Mouse (Mus musculus): Measurements from ENCODE around the gene Ostf1. TPM values are rescaled to one million over a fixed set of nuclear protein-coding genes. Genes with fewer than 3 reads are reported as not detected.

Ostf1 gene
- total RNA-seq (2021) = 10 to 100 TPM; 60.3 to 64.1 TPM

DNA sequence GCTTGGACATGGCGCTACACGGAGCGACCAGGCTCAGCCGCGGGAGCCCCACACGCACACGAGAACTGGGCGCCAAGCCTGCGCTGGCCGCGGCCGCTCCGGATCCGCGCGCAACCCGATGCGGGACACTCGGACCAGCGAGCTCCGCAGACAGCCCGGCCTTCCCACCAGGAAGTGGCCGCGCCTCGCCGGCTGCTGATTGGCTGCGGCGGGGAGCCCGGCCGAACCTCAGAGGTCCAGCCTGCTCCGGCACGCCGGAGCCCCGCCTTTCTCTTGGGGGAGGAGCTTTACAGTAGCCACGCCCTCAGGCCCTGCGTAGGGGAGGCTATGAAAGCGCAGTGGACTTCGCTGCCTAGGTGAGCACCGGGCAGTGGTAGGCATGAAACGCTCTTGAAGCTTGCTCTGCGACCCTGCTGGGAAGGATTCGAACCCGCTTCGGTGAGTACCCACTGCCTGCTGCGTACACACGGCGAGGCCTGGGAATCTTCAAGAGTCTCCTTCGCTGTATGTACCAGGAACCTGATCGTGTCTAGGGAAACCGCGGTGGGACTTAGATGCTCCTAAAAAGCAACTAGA is at the start of gene Ostf1, which contains the start of gene Nmrk1:
Ostf1 (minus strand) TSS at position 180 of the 576 bp plus-strand sequence.
Nmrk1 (plus strand) TSS at position 307 of the 576 bp plus-strand sequence.
- DNase-seq = peak; percentile 98
- intact Hi-C loops (cut with DNase I) = loop anchor here (5.0 kb wide), 1 partner anchor 81 kb away; the partner anchor contains the start of gene D030056L22Rik

DNA sequence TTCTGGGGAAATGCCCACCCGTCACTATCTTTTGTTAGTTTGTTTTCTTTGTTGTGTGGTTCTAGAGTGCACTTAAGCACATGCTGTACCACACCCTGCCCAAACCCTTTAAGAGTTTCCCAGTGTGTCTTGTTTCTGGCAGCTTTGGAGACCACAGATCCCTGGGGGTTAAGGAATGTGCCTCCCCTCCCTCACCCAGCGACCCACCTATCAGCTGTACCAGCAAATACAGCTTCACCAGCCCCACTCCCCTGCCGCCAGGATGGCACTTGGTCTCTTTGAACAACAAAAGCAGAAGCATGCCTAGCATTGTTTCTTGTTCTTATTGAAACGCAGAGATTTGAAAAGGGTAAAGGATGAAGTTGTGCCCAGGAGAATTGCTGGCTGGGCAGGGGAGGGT is 41.5 kb upstream of the Ostf1 start:
- no peak for DNase-seq
- intact Hi-C loops (cut with DNase I) = loop anchor here (5.0 kb wide), 2 partner anchors 36 to 39 kb away; partner anchors contain the start of gene D030056L22Rik

DNA sequence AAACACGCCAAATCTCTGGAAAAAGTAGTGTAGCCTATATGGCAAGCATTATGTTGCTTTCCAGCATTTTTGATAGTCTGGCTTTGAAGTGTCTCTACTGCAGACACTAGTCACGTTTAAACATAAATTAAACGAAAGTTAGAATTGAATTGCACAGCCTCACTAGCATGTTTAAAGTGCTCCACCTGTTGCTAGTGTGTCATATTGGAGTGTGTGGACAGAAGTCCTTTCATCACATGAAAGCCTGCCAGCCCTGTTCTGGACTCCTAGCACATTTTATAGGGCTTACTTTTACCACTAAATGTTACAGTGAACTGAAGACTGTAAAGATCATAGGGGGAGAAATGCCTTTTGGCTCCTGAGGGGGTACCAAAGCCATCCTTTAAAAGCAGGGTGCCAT is 40.9 kb upstream of the Ostf1 start:
- intact Hi-C loops (cut with DNase I) = loop anchor here (5.0 kb wide), 2 partner anchors 35 to 40 kb away; partner anchors contain the start of gene D030056L22Rik

DNA sequence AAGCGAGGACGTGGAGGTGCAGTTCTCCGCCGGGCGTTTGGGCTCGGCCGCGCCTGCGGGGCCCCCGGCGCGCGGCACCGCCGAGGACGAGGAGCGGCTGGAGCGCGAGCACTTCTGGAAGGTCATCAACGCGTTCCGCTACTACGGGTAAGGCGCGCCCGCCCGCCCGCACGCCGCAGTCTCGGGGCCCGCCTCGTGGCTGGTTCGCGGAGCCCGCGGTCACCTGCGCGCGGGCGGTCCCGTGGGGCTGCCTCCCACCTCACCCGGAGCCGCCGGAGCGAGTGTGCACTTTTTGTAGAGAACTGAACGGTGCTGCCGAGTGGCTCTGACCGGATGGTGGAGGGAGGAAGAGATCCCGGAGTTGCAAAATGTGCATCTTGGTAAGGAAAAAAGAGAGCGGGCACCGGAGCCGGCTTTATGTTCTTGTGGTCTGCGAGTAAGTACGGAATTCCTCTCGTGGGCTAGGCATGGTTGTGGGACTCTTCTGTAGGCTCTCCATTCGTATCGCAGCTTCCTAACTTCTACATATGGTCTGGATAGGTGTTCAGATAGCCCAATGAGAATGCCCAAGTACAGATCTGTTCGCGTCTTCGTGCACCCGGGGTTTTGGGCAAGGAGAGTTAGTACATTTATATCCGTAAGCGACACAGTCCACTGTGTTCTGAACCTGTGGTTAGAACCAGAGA is 39.6 kb upstream of the Ostf1 start:
- intact Hi-C loops (cut with DNase I) = loop anchor here (5.0 kb wide), 2 partner anchors 34 to 41 kb away; partner anchors contain the start of gene D030056L22Rik
- DNase-seq = peak; percentile 56 to 65

More for the DNA sequence above, 40.9 kb upstream of the Ostf1 start:
- peak in 1 of 2 experiments; percentile 19 for DNase-seq

DNA sequence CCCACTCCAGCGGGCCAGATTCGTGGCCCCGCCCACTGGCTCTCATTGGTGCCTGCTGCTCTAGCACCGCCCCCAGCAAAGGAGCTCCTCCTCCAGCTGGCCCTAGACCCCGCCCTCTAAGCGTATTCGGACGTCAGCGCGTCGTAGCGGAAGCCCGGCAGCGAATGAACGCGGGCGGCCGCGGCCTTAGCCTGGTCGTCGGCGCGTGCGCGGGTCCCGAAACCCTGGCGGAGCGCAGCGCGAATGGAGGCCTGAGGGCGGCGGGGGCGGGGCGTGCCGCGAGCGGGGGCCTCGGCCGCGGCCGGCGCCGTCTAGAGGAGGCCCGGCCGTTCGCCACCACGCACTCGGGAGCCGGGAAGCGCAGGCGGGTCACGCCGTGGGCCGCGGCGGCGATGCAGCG is 39.0 kb upstream of the Ostf1 start, which contains the start of gene Carnmt1:
Carnmt1 (plus strand) TSS at position 157 of the 400 bp plus-strand sequence.
- DNase-seq = peak; percentile 99

DNA sequence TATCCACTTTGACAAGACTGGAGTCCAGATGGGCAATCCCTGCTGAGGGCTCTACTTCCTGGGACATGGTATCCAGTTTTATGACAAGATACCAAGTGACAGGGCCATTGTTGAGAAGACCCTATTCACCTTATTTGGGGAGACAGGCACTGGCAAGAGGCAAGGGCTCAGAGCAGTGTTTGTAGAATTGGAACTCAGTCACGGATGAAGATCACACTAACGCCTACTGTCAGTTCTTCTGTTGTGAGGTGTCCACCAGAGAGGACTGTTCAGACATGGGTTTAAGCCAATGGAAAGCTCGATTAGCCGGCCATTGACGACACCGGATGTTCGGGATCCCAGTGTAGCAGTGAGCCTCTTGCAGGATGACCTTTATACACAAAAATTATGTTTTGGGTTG is 37.9 kb upstream of the Ostf1 start:
- intact Hi-C loops (cut with DNase I) = no loop called here
- DNase-seq = no peak

More for the DNA sequence above, 39.0 kb upstream of the Ostf1 start, which contains the start of gene Carnmt1:
- intact Hi-C loops (cut with DNase I) = loop anchor here (5.0 kb wide), 2 partner anchors 33 to 42 kb away; partner anchors contain the start of gene D030056L22Rik

DNA sequence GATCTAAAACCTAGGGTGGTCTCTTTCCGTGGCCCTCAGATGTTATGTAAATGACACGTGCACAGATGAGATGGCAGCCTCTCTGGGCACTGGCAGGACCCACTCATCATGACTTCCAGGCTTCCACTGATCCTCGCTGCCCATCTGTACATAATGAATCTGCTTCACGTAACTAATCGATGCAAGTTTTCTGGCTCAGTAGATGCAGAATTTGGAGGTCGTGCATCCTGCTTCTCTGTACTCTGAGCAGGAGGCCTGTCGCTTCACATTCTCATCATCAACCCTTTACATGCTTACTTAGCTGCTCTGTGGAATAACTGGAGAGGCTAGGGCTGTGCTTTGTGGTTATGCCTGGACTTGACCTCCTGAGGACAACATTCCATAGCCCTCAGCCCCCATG is 35.3 kb upstream of the Ostf1 start:
- intact Hi-C loops (cut with DNase I) = no loop called here
- no peak for DNase-seq

DNA sequence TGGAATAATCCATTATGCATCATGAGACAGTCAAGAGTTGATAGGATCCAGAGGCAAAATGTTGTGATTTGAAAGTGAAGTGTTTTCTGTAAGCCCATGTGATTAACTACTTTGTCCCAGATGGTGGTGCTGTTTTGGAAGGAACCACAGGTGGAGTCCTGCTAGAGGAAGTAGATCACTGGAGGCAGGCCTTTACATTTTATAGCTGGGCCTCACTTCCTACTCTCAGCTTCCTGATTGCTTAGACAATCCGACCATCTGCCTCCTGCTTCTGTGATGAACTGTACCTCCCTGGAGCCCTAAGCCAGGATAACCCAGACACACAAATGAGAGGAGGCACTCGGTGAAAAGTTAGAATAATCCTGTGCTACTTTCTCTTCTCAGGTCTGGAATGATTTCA is 32.3 kb upstream of the Ostf1 start:
- DNase-seq = no peak
- intact Hi-C loops (cut with DNase I) = no loop called here

DNA sequence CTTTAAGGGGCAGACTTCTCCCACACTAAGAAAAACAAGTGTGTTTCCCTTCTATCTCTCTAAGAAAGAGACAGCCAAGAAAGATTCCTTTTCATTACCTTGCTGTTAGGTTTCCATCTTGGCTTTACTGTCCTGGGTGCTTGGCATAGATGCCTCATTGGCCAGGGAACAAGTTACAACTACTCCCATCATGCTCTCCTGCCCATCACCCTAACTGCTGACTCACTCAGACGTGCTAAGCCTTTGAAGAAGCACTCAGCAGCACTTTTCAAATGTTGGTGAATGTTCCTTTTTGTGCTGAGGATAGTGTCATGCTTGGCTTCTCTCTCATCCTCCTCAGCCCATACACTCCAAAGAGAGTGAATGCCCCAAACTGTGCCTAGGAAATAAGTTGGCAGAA is 30.1 kb upstream of the Ostf1 start:
- no peak for DNase-seq
- intact Hi-C loops (cut with DNase I) = no loop called here

DNA sequence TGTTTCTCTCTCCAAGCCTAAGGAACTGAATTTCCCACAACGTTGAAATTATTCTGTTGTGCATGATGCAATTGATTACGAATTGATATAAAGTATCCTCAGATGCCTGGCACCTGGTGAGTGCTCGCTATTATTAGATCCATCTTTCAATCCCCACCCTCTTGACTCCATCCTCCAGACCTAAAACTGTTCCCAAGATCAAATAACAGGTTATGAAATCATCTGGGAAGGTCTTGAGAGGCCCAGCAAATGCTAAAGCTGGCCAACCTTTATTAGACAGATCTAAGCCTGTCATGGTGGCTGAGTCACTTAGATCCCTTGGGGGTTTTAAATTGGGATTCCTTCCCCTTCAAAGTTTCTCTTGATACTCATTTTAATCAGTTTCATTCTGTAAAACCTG is 28.8 kb upstream of the Ostf1 start:
- intact Hi-C loops (cut with DNase I) = no loop called here
- DNase-seq = no peak

DNA sequence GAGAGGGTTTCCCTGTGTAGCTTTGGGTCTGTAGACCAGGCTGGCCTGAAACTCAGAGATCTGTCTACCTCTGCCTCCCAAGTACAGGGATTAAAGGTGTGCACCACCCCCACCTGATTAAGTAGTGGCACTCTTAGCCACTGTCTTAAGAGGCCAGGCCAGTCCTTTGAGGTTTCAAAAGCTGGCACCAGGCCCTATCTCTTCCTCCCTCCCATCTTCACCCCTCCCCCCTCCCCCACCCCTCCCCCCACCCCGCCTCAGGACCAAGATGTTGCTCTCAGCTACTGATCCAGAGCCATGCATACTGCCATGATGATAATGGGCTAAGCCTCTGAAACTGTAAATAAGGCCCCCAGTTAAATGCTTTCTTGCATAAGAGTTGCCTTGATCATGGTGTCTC is 27.7 kb upstream of the Ostf1 start:
- intact Hi-C loops (cut with DNase I) = no loop called here
- no peak for DNase-seq

DNA sequence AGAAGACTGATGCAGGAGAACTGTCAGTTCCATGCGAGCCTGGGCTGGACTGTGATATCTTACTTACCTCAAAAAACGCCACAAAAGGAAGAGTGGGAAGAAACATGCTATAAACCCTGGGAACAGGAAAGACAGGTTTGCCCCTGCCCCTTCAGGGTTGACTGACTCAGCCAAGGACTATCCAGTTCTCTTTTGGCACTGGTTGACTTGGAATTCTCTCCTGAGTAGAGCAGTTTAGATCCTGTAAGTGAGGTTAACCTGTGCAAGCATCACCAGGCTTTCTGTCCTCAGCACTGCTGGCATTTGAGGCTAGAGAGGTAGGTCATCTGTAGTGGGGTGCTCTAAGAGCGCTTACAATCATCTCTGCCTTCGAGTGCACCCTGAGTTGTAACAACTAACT is 26.9 kb upstream of the Ostf1 start:
- DNase-seq = no peak
- intact Hi-C loops (cut with DNase I) = no loop called here

DNA sequence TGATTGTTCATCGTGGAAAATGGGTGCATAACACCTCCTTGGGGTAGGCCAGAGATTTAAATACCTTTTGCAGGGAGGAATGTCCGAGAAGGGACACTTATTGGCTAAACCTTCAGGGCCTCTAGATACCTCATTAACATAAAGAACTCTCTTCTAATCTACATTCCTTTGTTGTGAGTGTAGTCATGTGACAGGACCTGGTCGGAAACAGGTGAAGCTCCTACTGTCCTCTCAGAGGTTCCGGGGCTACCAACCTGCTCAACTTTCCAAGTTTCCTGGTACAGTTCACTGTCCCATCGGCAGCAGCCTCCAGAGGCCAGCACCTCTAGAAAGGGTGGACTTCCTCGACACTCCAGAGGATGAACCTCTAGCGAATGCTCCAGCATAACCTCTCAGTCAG is 24.4 kb upstream of the Ostf1 start:
- no peak for DNase-seq
- intact Hi-C loops (cut with DNase I) = no loop called here

DNA sequence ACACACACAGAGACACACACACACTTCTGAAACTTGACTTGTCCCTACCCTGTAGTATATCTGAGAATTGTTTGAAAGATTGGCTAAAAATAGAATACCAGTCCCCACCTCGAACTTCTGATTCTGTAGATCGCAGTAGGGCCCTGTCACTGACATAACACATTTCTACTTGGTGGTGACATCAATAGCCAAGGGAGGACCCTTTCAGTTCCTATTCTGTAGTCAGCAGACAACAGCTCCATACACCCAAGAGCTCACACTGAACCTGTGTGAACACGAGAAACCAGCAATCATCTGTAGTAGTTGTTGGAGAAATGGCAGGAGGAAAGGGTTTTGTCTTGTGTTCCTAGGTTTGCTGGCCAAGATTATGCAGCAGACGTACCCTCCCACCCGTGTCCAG is 23.4 kb upstream of the Ostf1 start:
- DNase-seq = no peak
- intact Hi-C loops (cut with DNase I) = no loop called here

DNA sequence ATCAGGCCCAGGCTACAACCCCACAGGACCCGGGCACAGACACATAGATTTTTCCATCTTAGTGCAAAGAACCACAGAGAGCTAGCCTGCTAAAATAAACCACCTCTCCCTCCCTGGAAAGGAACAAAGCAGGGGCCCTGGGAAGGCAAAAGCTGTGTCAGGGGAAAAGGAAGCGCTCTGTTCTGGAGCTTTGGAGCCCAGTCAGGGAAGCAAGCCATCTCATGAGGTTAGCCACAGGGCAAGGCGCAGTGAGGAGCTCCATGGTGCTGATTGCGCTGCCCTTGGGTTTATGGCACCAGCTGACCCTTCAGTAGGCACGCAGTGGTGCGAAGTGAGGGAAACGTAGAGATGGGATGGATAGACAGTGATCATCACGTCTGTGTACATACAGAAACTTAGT is 22.7 kb upstream of the Ostf1 start:
- no peak for DNase-seq

DNA sequence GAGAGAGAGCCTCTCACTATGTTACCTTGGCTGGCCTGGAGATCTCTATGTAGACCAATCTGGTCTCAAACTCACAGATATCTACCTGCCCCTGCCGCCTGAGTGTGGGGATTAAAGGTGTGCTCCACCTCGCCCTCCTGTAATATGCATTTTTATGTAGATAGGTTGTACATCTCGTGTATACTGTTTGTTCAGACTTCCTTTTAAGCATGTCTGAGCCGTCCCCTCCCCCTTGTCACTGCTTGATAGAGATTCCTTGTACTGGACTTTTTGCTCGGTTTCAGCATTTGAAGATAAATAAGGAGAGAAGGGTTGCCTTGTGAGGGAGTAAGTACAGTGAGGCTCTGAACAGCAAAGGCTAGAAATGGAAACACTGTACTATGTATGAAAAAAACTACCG is 21.4 kb upstream of the Ostf1 start:
- no peak for DNase-seq
- intact Hi-C loops (cut with DNase I) = no loop called here

More for the DNA sequence above, 22.7 kb upstream of the Ostf1 start:
- intact Hi-C loops (cut with DNase I) = no loop called here

DNA sequence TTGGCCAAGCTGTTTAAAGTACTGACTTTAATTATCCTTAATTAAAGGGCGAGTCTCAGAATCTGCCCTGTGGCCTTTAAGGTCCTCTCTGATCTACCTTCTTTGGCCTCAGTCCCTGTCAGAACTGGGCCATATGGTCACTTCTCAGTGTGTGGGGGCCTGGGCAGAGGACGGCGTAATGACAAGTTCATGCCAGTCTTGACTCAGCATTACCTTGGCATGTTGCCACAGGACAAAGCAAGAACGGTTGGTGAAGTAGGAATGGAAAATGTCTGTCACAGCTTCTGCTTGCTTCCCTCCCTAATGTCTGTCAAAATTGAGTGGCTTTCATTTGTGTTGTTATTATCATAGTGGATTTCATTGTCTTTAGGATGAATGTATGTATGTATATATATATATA is 21.0 kb upstream of the Ostf1 start:
- DNase-seq = peak in 1 of 2 experiments; percentile 50
- intact Hi-C loops (cut with DNase I) = no loop called here

DNA sequence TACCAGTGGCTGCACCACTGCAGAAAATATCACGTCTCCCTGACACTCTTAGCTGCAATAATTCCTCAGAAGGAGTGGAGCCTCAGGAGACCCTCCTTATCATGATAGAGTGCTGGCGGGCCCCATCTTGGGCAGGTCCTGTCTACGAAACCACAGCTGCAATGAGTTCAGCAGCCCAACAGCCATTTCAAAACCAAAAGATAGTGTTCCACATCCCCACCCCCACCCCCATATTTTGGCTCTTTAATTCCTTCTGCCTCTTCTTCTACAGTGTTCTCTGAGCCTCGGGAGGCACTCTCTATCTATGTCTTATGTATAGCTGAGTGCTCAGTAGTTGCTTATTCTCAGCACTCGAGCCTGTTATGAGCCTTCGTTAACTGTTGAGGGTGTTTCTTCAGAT is 18.9 kb upstream of the Ostf1 start:
- no peak for DNase-seq
- intact Hi-C loops (cut with DNase I) = no loop called here

DNA sequence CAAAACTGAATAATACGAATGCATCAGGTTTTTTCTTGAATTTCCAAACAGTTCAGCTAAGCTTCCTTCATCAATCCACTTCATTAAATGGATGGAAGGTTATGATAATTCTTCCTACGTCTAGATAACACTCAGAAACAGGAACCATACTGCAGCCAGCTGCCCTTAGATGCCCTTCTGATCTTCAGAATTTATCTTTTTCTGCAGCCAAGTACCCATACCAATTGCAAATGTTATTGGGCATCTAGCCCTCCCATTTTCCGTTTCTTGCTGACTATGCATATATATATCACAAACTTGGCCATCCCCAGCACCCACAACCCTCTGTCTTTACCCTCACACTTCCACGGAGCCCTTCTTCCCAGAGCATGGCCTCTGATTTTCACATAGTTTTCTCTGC is 18.3 kb upstream of the Ostf1 start:
- no peak for DNase-seq
- intact Hi-C loops (cut with DNase I) = no loop called here

DNA sequence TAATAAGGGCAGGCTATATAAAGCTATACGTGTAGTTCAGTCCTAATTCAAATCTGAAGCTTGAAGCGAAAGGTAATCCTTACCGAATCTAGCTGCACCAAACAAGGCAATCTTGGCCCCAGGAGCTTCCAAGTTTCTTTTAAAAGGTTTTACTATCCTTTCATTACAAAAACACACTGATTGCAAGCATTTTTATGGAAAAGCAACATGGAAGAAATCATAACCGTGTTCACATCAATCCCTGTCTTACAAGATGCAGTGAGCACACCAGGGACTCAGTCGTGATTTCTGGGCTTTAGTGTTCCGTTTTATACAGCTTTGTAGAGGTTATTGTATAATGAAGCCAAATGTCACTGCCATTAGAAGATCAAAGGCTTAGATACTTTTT is 16.9 kb upstream of the Ostf1 start:
- no peak for DNase-seq
- intact Hi-C loops (cut with DNase I) = no loop called here

DNA sequence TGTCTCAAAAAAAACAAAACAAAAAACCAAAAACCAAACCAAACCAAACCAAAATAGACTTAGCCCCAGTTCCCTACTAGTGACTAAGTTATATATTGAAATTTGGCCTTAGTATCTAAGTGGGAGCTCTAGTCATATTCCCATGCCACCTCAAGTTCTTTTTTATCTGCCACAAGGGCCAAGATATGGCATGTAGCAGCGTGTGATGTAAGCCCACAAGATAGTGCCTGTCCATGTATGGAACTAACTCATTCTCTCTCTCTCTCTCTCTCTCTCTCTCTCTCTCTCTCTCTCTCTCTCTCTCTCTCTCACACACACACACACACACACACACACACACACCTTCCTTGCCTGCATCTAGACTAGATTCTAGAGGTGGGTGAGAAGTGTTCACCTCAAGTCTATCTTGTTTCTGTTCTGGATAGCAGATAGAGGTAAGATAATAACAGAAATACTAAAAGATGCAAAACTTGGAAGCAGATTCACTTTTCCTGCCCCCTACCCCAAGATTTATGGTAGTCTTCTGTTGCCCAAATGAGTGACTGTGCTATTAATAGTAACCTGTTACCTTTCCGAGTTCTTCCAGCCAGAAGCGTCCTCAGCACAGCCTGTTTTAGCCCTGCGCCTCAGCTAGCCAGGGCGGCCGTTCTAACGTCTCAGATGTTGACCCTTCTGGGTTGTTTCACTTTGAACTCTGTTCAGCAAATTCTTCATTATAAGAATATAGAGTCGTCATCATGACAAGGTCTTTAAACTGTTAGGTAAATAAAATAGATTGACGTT is 16.3 kb upstream of the Ostf1 start:
- peak; percentile 38 to 51 for DNase-seq
- intact Hi-C loops (cut with DNase I) = no loop called here

Data from heart, postnatal 10 days (tissue).